Mouse (Mus musculus): ENCODE measurements around the gene Ppp4r3b.
A peak's percentile ranks its signal among the peaks of the same experiment; 100 is the strongest.

The Ppp4r3b gene

DNA sequence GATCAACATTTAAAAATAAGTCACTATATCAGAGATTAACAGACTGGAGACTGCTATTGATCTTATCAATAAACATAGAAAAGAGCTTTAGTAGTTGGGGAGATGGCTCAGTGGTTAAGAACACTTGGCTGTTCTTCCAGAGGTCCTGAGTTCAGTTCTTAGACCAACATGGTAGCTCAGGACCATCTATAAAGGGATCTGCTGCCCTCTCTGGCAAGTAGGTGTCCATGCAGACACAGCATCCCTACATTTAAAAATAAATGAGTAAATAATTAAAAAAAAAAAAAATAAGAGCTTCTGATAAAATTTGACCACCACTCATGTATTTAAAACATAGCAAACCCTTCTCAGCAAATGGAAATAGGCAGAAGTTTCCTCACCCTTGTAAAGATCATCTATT lies 65.4 kb downstream of the Ppp4r3b start:
- no peak for DNase-seq (ENCODE audit: low read depth, low spot score)

DNA sequence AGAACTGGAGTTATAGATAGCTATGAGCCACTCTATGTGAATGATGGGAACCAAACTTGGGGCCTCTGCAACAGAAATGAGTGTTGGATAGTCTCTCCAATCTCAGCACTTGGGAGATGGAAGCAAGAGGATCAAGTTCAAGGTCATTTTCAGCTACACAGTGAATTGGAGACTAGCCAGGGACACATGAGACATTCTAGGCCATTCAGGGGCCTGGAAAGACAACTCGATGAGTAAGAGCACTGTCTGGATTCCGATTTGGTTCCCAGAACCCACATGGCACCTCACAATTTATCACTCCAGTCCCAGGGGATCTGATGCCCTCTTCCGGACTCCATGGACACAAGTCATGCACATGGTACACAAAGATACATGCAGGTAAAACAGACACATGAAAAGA lies 65.9 kb downstream of the Ppp4r3b start:
- DNase-seq (ENCODE audit: low read depth, low spot score), result no peak

DNA sequence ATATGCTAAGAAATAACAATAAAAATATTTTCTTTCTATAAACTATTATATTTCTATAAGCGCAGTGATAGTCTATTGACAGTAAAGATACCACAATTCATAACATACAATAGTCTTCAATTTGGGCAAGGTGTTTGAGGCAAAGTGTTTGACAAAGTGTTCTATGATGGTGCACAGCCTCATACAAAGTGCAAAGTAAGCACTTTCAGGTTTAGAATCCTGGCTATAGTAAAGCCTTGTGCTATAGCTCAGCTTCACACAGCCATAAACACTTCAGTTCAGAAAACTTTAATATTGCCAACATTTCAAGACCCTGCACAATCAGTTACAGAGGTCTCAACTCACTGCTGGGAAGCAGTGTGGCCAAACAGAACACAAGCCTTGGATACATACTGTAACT lies 66.7 kb downstream of the Ppp4r3b start:
- no peak for DNase-seq (ENCODE audit: low read depth, low spot score)

DNA sequence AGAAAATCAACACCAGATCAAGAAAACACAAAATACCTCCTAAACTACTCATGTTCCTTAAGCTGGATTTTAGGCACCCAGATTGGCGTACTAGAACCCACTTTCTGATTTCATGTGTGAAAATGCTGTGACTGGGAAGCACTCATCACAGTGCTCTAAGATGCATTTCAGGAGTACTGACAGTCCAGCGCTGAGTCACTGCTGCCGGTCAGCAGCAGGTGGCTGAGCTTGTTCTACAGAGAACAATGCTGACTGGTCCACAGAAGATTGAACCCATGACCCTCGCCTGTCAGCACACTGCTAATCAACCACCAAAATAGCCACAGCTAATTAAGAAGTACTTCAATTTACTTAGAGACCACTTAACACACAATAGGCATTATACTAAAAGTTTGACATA lies 69.3 kb downstream of the Ppp4r3b start:
- no peak for DNase-seq (ENCODE audit: low read depth, low spot score)

DNA sequence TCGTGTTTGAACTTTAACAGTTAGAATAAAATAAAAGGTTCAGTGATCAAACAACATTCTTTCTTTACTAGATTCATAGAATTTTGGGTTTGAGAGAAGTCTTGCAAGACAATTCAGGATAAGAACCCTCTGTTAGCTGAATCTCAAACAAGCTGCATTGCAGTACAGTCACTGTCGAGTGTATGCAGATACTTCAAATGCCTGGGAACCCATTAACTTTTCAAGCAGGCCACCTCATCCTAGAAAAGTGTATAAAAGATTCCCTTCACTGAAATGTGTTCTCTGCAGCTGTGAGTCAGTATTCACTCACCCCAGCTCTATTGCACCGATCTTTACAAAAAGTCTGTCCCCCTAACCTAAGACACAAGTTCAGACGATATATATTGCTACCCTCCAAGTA lies 73.3 kb downstream of the Ppp4r3b start:
- no peak for DNase-seq (ENCODE audit: low read depth, low spot score)

DNA sequence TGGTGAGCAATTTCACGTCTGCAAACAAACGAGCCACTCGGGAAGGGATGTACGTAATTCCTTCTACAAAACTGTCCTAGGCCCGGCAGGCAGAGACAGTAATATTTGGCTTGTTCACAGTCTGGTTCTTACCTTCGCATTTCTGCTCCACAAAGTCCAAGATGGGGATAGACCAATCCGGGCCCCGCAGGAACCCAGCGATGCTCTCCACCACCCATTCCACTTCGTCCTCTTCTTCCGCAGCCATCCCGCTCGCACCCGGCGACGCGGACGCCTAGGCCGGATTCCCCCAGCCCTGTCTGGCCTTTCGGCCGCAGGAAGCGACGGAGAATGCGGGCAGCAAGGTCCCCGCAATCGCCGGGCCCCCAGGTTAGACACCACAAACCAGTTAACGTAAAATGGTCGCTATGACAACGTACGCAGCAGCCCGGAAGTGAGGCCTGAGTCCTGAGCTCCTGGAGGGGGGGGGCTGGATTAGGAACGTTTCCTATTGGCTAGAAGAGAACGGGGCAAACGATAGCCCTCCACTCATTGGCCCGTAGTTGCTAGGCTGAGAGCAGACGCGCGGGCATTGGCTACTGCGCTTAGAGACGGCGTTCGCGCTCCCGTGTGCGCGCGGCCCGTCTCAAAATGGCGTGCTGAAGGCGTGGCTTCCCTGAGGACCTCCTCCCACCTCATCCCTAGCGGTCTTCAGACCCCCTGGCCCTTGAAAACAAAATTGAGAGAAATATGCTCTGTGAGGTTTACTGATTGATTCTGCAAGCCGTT lies 74.4 kb downstream of the Ppp4r3b start, which contains the start of gene Cfap36:
Cfap36 (minus strand) TSS at position 527 of the 768 bp plus-strand sequence.
- peak; percentile 96 for DNase-seq (ENCODE audit: low read depth, low spot score)

DNA sequence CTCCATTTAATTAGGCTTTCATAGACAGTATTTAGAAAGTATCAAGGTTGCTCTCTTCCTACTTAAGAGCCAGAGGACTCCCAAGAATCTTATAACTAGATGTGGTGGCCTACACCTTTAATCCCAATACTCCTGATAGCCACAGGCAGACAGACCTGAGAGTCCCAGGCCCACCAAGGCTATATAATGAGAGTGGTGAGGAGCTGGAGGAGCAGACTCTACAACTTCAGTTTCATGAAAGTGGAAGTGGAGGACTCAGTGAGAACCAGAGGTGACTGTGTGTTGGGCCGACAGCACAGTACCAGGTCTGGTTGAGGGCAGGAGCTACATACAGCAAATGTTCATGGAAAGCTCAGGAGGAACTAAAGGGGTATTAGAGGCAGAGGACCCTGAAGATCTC lies 75.0 kb downstream of the Ppp4r3b start:
- DNase-seq (ENCODE audit: low read depth, low spot score), result peak; percentile 15

DNA sequence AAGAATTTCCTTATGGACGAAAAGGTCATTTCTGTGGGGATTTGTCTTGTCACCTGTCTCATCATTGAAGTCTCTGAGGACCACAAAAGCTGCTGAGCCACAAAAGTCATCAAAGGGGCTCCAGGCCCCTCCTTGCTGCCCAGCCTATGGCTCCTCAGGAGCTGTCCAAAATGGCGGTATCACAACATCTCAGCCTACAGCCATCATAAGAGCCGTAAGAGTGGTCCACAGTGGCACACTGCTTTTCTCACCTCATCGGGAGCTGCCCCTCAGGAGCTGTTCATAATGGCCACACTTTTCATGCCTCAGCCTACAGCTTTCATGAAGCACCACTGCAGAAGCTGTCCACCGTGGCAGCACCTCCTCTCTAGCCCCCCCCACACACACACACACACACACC lies 75.7 kb downstream of the Ppp4r3b start:
- DNase-seq (ENCODE audit: low read depth, low spot score), result no peak

DNA sequence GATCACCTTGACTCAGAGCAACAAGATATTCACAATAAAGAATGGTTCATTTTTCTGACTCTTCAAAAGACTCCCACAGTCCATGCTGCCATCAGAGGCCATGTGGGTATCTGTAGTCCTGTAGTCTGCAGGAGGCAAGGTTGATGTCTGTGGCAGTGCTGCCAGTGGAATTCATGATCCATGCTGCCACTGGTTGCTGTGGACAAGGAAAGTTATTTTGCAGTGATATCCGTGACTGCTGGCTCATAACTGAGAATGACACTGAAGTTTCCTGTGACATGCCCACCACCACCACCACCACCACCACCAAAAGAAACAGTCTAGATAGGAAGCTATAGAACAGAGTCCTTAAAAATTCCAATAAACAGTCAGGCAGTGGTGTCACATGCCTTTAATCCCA lies 82.0 kb downstream of the Ppp4r3b start:
- no peak for DNase-seq (ENCODE audit: low read depth, low spot score)

DNA sequence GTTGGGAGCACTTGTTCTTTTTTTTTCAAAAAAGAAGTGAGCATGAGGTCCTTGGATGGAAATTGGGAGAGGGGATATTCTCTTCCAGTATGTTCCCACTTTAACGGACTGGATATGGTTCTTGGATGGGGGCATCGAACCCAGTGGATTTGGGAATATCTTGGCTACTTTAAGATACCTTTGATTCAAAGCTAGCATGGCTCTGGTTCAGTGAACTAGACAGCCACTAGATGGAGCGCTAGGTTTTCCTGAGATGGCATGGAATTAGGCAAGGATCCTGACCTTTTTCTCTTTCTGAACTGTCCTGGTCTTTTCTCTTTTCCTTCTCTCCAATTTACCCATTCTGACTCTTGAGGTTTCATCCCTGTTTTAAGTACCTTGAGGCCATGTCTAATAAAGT lies 95.1 kb downstream of the Ppp4r3b start:
- DNase-seq (ENCODE audit: low read depth, low spot score), result peak; percentile 20

All from CD4-positive, CD25-positive, alpha-beta regulatory T cell, adult 2 months (primary cell).